Mouse (Mus musculus) cortical plate, adult 2 months (tissue): Measurements from ENCODE around the gene Erbb4. TPM values are rescaled to one million over a fixed set of nuclear protein-coding genes. Genes with fewer than 3 reads are reported as not detected.

Experiments used
- H3K27ac ChIP-seq: fragments of 200-500 bp; 2 replicates; pipeline ENCODE4 v1.5.1; 2012; ENCODE audit warnings: low read length, control low read depth, inconsistent platforms; ENCODE audit not compliant: insufficient read depth
- H3K4me1 ChIP-seq: fragments of 200-500 bp; 2 replicates; pipeline ENCODE4 v1.6.1; 2011; ENCODE audit warnings: low read length; ENCODE audit not compliant: control insufficient read depth, insufficient read depth
- H3K4me3 ChIP-seq: fragments of 200-500 bp; 2 replicates; pipeline ENCODE4 v1.5.1; 2011; ENCODE audit warnings: mild to moderate bottlenecking, low read length, control low read depth; ENCODE audit not compliant: insufficient read depth
- CTCF ChIP-seq: fragments of 200-500 bp; IDR thresholded peaks from 2 replicates; pipeline ENCODE4 v1.5.1; 2011; ENCODE audit warnings: mild to moderate bottlenecking, control low read depth, low read length; ENCODE audit not compliant: insufficient read depth; ENCODE audit errors: extremely low read depth
- POLR2A ChIP-seq: fragments of 200-500 bp; IDR thresholded peaks from 2 replicates; pipeline ENCODE4 v1.6.1; 2011; ENCODE audit warnings: mild to moderate bottlenecking, low read length, control low read depth; ENCODE audit not compliant: insufficient read depth; ENCODE audit errors: extremely low read depth
- polyA plus RNA-seq: library from polyadenylated mRNA; depleted of rRNA; stranded (reverse); fragments of >200 nt; gene quantifications from 2 replicates; pipeline ENCODE4 v1.2.3, GENCODE M21; 2012

The Erbb4 gene
- polyA plus RNA-seq, 1 experiment = 11.4 TPM

DNA sequence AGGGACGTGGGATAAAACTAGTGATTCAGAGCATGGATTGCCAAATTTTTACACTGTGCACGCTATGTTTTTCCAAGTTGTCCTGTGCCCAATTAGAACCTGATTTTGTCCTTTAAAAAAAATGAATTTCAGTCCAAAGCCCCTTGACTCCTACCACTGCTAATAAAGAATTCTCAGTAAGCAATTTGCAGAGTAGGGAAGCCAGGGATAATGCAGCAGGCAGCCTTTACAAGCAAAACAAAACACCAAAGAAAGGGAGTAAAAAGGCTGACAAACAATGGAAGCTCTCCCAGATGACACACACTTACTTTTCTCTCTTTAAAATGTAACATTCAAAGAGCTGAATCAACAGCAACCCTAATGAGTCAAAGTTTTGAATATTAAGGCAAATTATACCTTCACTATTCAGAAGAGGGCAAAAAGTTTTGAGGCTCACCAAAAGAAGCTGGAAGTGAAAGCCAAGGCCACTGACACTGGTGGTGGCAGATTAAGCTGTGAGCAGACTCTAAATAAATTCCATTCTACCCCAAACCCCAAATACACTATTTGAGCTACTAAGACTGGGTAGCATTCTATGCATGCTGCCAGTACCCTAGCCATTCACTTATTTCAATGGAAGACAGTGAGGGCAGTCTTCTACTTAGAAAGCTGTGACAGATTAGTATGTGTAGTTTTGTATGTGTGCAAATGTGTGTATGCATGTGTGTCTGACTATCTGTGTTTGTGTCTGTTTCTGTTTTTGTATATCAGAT lies 146.3 kb downstream of the Erbb4 start:
- H3K4me1 ChIP-seq = no peaks in the 10 kb centered on the region
- no peak for TF ChIP-seq POLR2A
- no peak for TF ChIP-seq CTCF
- H3K4me3 ChIP-seq = no peak overlapping the region
- H3K27ac ChIP-seq = no peak overlapping the region

DNA sequence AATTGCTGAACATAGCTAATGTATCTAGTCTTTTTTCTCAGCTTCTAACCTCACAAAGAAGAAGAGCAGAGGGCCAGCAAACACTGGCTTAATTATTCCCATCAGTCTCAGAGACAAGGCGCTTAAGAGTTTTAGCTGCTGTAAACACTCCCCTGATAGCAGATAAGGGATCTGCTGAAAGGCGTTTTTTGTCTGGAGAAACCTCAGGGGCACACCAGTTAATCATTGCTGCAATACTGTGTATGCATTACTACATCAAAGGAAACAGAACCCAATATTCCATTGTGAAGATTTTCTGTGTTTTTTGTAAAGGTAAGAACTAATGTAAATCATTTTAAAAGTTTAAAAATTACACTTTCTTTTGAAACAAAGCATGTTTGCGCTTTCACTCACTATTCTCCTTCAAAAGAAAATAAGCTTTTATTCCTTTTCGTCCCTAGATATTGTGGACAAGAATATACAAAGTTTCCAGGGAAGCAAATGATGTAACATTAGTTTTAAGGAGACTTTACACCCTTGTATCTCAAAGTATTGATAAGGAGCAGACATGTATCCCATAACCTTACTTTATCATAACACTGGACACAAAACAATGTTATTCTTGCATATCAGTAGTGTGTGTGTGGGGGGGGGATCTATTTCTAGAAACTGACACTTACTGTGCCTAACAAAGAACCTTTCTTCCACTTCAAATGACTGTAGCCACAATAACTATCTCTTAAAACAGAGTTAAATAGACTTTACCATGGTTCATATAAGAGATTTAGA lies 150.9 kb downstream of the Erbb4 start:
- no peaks in the 10 kb centered on the region for H3K4me1 ChIP-seq
- TF ChIP-seq POLR2A (no peak), CTCF (no peak)
- H3K27ac ChIP-seq = no peak overlapping the region
- H3K4me3 ChIP-seq = no peak overlapping the region

GRCm38 (mm10) chr1:68955482-68955881 lies 152.4 kb downstream of the Erbb4 start:
- Histone ChIP-seq H3K4me1 (no peaks in the 10 kb centered on the region), H3K27ac (no peak overlapping the region), H3K4me3 (no peak overlapping the region)
- TF ChIP-seq CTCF (no peak), POLR2A (no peak)

GRCm38 (mm10) chr1:68943141-68943540 lies 164.7 kb downstream of the Erbb4 start:
- TF ChIP-seq CTCF (no peak), POLR2A (no peak)
- no peak overlapping the region for H3K4me3 ChIP-seq
- H3K27ac ChIP-seq = no peak overlapping the region
- no peaks in the 10 kb centered on the region for H3K4me1 ChIP-seq

DNA sequence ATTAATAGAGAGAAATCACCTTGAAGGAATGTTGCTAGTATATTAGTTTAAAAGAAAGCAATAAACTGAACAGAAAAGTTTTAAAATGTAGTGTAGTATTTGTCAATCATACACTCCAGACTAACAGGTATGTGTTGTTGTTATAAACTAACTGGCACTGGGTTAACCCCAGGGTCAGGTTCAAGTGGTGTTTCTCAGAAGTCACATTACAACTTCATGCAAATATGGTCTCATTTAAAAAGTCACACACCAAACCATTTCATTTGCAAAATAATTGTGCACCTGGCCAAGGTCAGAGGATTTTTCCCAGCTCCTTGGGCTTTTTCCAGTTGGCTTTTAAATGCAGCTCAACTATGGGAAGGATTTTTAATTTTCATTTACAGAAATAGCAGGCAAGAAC lies 173.1 kb downstream of the Erbb4 start:
- Histone ChIP-seq H3K4me3 (no peak overlapping the region), H3K27ac (no peak overlapping the region), H3K4me1 (no peaks in the 10 kb centered on the region)
- no peak for TF ChIP-seq CTCF

- H3K4me1 ChIP-seq = no peaks in the 10 kb centered on the region
- TF ChIP-seq CTCF = no peak
- TF ChIP-seq POLR2A = no peak
- no peak overlapping the region for H3K27ac ChIP-seq
- no peak overlapping the region for H3K4me3 ChIP-seq
Measured at GRCm38 (mm10) chr1:68933330-68934065, 174.4 kb downstream of the Erbb4 start.

GRCm38 (mm10) chr1:68917828-68918227 lies 190.0 kb downstream of the Erbb4 start:
- Histone ChIP-seq H3K27ac (no peak overlapping the region), H3K4me3 (no peak overlapping the region), H3K4me1 (no peaks in the 10 kb centered on the region)
- TF ChIP-seq CTCF = no peak
- TF ChIP-seq POLR2A = no peak

DNA sequence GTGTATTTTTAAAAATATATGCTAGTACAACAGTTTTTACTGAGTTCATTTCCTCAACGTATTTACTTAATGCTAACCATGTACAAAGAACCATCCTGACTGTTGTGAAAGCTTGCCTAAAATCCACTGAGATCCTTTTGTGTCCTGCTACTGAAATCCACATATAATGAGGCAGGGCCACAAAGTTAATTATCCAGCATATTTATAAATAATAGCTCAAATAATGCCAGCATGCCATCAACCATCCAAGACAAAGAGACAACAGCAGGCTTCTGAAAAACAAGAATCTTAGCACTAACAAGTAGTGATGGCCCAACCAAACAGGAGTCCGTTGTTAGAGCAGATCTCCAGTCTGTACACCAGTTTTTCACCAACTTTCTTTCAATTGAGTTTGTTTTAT lies 215.8 kb downstream of the Erbb4 start:
- no peak overlapping the region for H3K27ac ChIP-seq
- no peak overlapping the region for H3K4me3 ChIP-seq
- no peaks in the 10 kb centered on the region for H3K4me1 ChIP-seq
- TF ChIP-seq POLR2A = no peak

GRCm38 (mm10) chr1:68886823-68887222 lies 221.0 kb downstream of the Erbb4 start:
- H3K27ac ChIP-seq = no peak overlapping the region
- H3K4me1 ChIP-seq = no peaks in the 10 kb centered on the region
- no peak overlapping the region for H3K4me3 ChIP-seq
- TF ChIP-seq POLR2A = no peak
- TF ChIP-seq CTCF = no peak
